ENCODE assay signal across 19 mouse cellular contexts in the genomic region with DNA sequence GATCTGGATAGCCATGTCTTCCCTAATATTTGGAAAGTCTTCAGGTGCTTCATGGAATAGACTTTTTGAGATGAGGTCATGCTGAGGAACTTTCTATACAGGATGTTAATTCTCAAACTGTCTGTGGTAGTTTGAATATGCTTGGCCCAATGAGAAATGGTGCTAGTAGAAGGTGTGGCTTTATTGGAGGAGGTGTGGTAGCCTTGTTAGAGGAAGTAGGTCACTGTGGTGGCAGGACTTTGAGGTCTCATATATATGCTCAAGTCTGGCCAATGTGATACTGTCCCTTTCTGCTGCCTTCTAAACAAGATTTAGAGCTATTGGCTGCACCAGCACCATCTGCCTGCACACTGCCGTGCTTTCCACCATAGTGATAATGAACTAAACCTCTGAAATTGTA. TPM values are rescaled to one million over a fixed set of nuclear protein-coding genes. Genes with fewer than 3 reads are reported as not detected.
DNase-seq lines count a peak whose midpoint lies in the region; ATAC-seq lines count a peak whose summit lies in the region.
"Had no signal": no experiment of that assay in that cellular context is flagged by ENCODE, and none has a peak within 500 bp of the region (broad histone marks: within the 10 kb centered on the region; RNA-seq: fewer than 3 reads in every experiment).

No protein-coding gene starts in this region.

- H3K4me2 ChIP-seq in liver, embryonic 15.5 days = peak overlapping the region; percentile 25
- H3K4me2 ChIP-seq: heart, embryonic 15.5 days; limb, embryonic 15.5 days had no signal

- H3K27me3 ChIP-seq in liver, embryonic 15.5 days = no peaks in the 10 kb centered on the region
- H3K27me3 ChIP-seq: heart, embryonic 15.5 days; limb, embryonic 15.5 days had no signal

- H3K4me3 ChIP-seq in liver, embryonic 15.5 days (replicated peaks) = no peak overlapping the region
- H3K4me3 ChIP-seq: gastrocnemius, adult 2 months; heart, embryonic 15.5 days; left cerebral cortex, adult 2 months; limb, embryonic 15.5 days; myocyte had no signal

- 59% methylated on average over 1 of the region's 1 CpGs for WGBS in liver, embryonic 15.5 days (ENCODE audit: insufficient replicate concordance)

- DNase-seq in spleen, postnatal 36 days (ENCODE audit: low spot score in 2 of 2) = peak; percentile 52 to 64
- DNase-seq in spleen, postnatal 4 days (ENCODE audit: low spot score in 2 of 2) = no peak
- no peak for DNase-seq in adrenal gland, adult 2 months
- no peak for DNase-seq in left cerebral cortex, postnatal 14 days (ENCODE audit: low spot score in 2 of 2)
- no peak for DNase-seq in adipocyte (ENCODE audit: low spot score)
- DNase-seq: adrenal gland, postnatal 36 days; cerebellum, postnatal 36 days; gastrocnemius, adult 2 months; retina, postnatal 1 day; thymus, adult 2 months had no signal

- H3K36me3 ChIP-seq in liver, embryonic 15.5 days (replicated peaks) = no peaks in the 10 kb centered on the region
- H3K36me3 ChIP-seq: heart, embryonic 15.5 days; limb, embryonic 15.5 days had no signal

- ATAC-seq in granulocyte monocyte progenitor cell, adult 5-6 weeks (replicated peaks; ENCODE audit: poor library complexity, severe bottlenecking) = peak; percentile 66
- peak; percentile 53; the same call in 1 of the 2 replicates for ATAC-seq in liver, embryonic 15.5 days (ENCODE audit: insufficient read depth)
- ATAC-seq: forebrain, embryonic 14.5 days; hindbrain, embryonic 16.5 days had no signal

- no peaks in the 10 kb centered on the region for H3K9me3 ChIP-seq in liver, embryonic 15.5 days (replicated peaks)
- H3K9me3 ChIP-seq: heart, embryonic 15.5 days; limb, embryonic 15.5 days had no signal

- peak overlapping the region; percentile 81 for H3K27ac ChIP-seq in liver, embryonic 15.5 days (replicated peaks)
- H3K27ac ChIP-seq: gastrocnemius, adult 2 months; heart, embryonic 15.5 days; kidney, postnatal 0 days; left cerebral cortex, adult 2 months; limb, embryonic 15.5 days had no signal

- intact Hi-C loops in left cerebral cortex, postnatal 14 days (cut with DNase I) = no loop called here

- H3K9ac ChIP-seq in liver, embryonic 15.5 days = peak overlapping the region; percentile 40; the same call in 1 of the 2 replicates
- H3K9ac ChIP-seq: heart, embryonic 15.5 days; limb, embryonic 15.5 days had no signal

- peaks cover 85% of the 10 kb centered on the region for H3K4me1 ChIP-seq in liver, embryonic 15.5 days (replicated peaks)
- H3K4me1 ChIP-seq: limb, embryonic 15.5 days had no signal

RNA-seq across cellular contexts. Expression of a gene that starts 18.0 kb away (rescaled TPM):
- 275 and 288 TPM in 2 replicates for total RNA-seq in granulocyte monocyte progenitor cell, adult 5-6 weeks (2014; fragmentation: Nextera tagmentation)
- 260 and 270 TPM in 2 replicates for total RNA-seq in granulocyte monocyte progenitor cell, adult 5-6 weeks (2017)
- polyA plus RNA-seq in liver, embryonic 15.5 days (2015; fragmentation: Nextera tagmentation; extraction: Ambion mirVana) = 50.5 and 60.6 TPM in 2 replicates
- 100 to 1,000 TPM in 1 of 2 experiments, 10 to 100 TPM in 1; 84.2 to 111 TPM for total RNA-seq in adrenal gland, adult 2 months (2021)
- 22.5 and 40.9 TPM in 2 replicates for polyA plus RNA-seq in adrenal gland, adult 2 months (2012; rRNA removed)
- total RNA-seq in left cerebral cortex, postnatal 14 days (2021) = 10 to 100 TPM; 24.9 to 29.7 TPM

RNA-seq across cellular contexts. Expression of a gene that starts 50.2 kb away (rescaled TPM):
- total RNA-seq in granulocyte monocyte progenitor cell, adult 5-6 weeks (2014; fragmentation: Nextera tagmentation) = 25.8 and 36.0 TPM in 2 replicates
- 58.1 and 61.4 TPM in 2 replicates for total RNA-seq in granulocyte monocyte progenitor cell, adult 5-6 weeks (2017)
- polyA plus RNA-seq in liver, embryonic 15.5 days (2015; fragmentation: Nextera tagmentation; extraction: Ambion mirVana) = 19.2 and 19.6 TPM in 2 replicates
- total RNA-seq in adrenal gland, adult 2 months (2021) = 100 to 1,000 TPM in 1 of 2 experiments, 10 to 100 TPM in 1; 73.7 to 106 TPM
- polyA plus RNA-seq in adrenal gland, adult 2 months (2012; rRNA removed) = 8.7 and 8.9 TPM in 2 replicates
- total RNA-seq in left cerebral cortex, postnatal 14 days (2021) = 10 to 100 TPM; 22.8 to 24.6 TPM

Comparison
In these comparisons a context has a peak if more than half of its experiments do, and no peak if none do; other contexts are left out.
1. DNase-seq: peak in spleen, postnatal 36 days (2 of 2); none in spleen, postnatal 4 days (0 of 2), adrenal gland, adult 2 months (single experiment), left cerebral cortex, postnatal 14 days (0 of 2) and adipocyte (single experiment).